Mouse (Mus musculus): ENCODE data around the gene Nav1. TPM values are rescaled to one million over a fixed set of nuclear protein-coding genes. Genes with fewer than 3 reads are reported as not detected.

Nav1 gene
- polyA plus RNA-seq (2014; fragmentation: Illumina TruSeq; extraction: RNeasy Lipid Tissue Mini Kit (QIAGEN cat#74804); ENCODE audit: low read depth, low replicate concordance): 1.2 TPM

DNA sequence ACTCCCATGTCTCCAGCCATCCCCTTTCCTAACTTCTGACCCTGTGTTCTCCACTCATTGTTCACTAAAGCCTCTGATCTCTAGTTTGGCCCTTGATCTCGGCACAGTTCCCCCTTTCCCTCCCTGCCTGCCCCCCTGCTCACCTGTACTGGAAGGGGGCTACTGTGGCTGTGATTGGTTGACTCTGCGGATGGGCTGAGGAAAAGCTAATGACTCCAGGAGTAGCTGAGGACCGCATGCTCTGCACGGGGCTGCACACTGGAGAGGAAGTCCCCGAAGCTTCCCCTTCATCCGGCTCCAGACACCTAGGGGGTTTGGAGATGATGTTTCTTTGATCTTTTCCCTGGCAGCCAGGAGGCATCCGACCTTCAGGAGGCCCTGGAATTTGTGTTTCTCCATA, at the start of gene Nav1:
Gene Nav1 (minus strand): TSS at position 277 of the 400 bp plus-strand sequence.

DNA sequence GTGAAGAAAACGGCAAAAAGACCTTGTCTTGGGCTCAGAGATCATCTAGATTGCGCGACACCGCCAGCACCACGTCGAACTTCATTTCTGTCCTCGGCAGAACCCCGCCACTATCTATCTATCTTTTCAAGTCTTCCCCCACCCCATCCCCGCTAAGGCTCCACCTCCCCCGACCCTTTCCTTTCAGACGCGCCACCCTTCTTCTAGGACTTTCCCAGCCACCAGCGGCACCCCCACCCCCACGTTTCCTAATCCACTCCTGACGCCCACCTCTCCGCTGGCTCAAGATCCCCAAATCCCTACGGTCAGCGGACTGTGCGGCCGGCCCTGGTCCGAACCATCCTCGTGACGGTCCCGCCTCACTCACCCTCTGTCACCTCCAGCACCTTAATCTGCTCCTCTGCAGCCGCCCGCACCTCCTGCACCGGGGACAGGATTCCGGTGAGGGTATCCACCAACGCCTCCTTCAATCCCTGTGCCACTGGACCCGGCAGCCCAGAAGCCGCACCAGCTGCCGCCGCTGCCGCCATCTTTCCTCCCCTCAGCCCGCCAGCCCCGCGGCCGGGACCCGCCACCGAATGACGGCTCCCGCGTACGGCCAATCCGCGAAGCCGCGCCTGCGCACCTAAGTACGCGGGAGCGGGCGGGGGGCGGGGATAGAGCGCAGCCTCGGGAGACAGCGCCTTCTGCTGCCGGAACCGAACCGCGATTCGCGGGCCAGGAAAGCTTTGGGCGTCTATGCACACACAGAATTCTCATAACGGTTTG, 177.0 kb downstream of the Nav1 start, which contains the start of gene Ipo9:
Gene Ipo9 (minus strand): TSS at position 599 of the 768 bp plus-strand sequence.

Other genes starting within 250 kb of the Nav1 start
- gene Shisa4, start 232.1 kb downstream of the Nav1 start, polyA plus RNA-seq (2014; fragmentation: Illumina TruSeq; extraction: RNeasy Lipid Tissue Mini Kit (QIAGEN cat#74804); ENCODE audit: low read depth, low replicate concordance): not detected
- 6.9 TPM for gene Ipo9, start 176.8 kb downstream of the Nav1 start, polyA plus RNA-seq (2014; fragmentation: Illumina TruSeq; extraction: RNeasy Lipid Tissue Mini Kit (QIAGEN cat#74804); ENCODE audit: low read depth, low replicate concordance)
- gene Csrp1, start 112.8 kb upstream of the Nav1 start, polyA plus RNA-seq (2014; fragmentation: Illumina TruSeq; extraction: RNeasy Lipid Tissue Mini Kit (QIAGEN cat#74804); ENCODE audit: low read depth, low replicate concordance): 4.2 TPM
- not detected for gene Phlda3, start 158.8 kb upstream of the Nav1 start, polyA plus RNA-seq (2014; fragmentation: Illumina TruSeq; extraction: RNeasy Lipid Tissue Mini Kit (QIAGEN cat#74804); ENCODE audit: low read depth, low replicate concordance)
- not detected for gene Tnni1, start 172.1 kb upstream of the Nav1 start, polyA plus RNA-seq (2014; fragmentation: Illumina TruSeq; extraction: RNeasy Lipid Tissue Mini Kit (QIAGEN cat#74804); ENCODE audit: low read depth, low replicate concordance)
- gene Lad1, start 211.3 kb upstream of the Nav1 start, polyA plus RNA-seq (2014; fragmentation: Illumina TruSeq; extraction: RNeasy Lipid Tissue Mini Kit (QIAGEN cat#74804); ENCODE audit: low read depth, low replicate concordance): 0.29 TPM
- not detected for gene Tnnt2, start 229.1 kb upstream of the Nav1 start, polyA plus RNA-seq (2014; fragmentation: Illumina TruSeq; extraction: RNeasy Lipid Tissue Mini Kit (QIAGEN cat#74804); ENCODE audit: low read depth, low replicate concordance)